Mouse (Mus musculus): Measurements from ENCODE around the gene Angptl7. TPM values are rescaled to one million over a fixed set of nuclear protein-coding genes. Genes with fewer than 3 reads are reported as not detected.

Gene Angptl7
- total and polyA plus RNA-seq, 2 experiments from 2014 or later, result 0.21 to 0.52 TPM

DNA sequence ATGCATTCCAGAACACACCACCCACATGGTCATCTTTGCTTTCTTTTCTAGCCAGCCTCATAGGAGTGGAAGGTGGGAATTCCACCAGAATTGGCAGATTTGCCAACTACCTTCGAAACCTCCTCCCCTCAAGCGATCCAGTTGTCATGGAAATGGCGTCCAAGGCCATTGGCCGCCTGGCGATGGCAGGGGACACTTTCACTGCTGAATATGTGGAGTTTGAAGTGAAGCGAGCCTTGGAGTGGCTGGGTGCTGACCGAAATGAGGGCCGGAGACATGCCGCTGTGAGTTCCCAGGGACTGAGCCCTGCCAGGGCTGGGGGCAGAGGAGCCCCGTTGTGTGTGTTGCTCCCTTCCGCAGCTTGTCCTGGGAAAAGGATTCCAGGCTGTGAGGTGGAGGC is 46.6 kb downstream of the Angptl7 start:
- ATAC-seq, result no peak
- Histone ChIP-seq H3K4me3 (ENCODE audit: low read depth, low read length) (no peak overlapping the region), H3K27me3 (ENCODE audit: insufficient read depth, low read length) (no peaks in the 10 kb centered on the region), H3K9me3 (ENCODE audit: low read length) (no peaks in the 10 kb centered on the region), H3K4me2 (ENCODE audit: low read depth) (no peak overlapping the region), H3K36me3 (ENCODE audit: insufficient read depth) (peaks cover 68% of the 10 kb centered on the region), H3K4me1 (ENCODE audit: insufficient read depth) (peaks cover 10% of the 10 kb centered on the region), H3K9ac (no peak overlapping the region), H3K27ac (ENCODE audit: low read depth, low read length) (no peak overlapping the region)
- no peak for DNase-seq
- 93% methylated on average over 11 of the region's 11 CpGs for WGBS
- TF ChIP-seq CTCF (IDR thresholded peaks at IDR 0.05; ENCODE audit: low read depth), result no peak

DNA sequence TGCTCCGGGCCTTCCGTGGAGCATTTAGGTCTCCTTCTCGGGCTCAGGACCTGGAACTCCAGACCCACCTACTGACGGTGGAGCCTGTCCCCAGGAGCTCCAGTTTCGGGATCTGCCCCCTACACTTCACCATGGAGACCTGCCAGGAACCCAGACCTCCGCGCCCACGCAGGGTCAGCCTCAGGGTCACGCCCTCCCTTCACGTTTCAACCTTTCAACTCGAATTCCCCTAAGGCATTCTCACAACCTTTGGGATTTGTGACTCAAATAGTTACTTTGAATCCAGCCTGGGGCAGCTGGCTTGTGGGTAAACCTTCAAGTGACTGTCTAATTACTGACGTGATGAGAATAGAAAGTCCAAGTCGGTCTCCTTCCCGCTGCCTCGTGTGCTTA is 51.4 kb downstream of the Angptl7 start:
- Histone ChIP-seq H3K27ac (ENCODE audit: low read depth, low read length) (peak overlapping the region; percentile 79), H3K9ac (peak overlapping the region; percentile 91), H3K9me3 (ENCODE audit: low read length) (no peaks in the 10 kb centered on the region), H3K4me3 (ENCODE audit: low read depth, low read length) (peak overlapping the region; percentile 96), H3K36me3 (ENCODE audit: insufficient read depth) (peaks cover 20% of the 10 kb centered on the region), H3K4me1 (ENCODE audit: insufficient read depth) (peaks cover 21% of the 10 kb centered on the region), H3K4me2 (ENCODE audit: low read depth) (peak overlapping the region; percentile 74), H3K27me3 (ENCODE audit: insufficient read depth, low read length) (no peaks in the 10 kb centered on the region)
- DNase-seq (peak; percentile 29), ATAC-seq (no peak)
- under 1% methylated on average over 15 of the region's 15 CpGs for WGBS
- TF ChIP-seq CTCF (IDR thresholded peaks at IDR 0.05; ENCODE audit: low read depth), result no peak

- peak within 1 kb of the TSS; percentile 91 for H3K9ac ChIP-seq
- peak; percentile 98 for ATAC-seq
- peaks cover 27% of the 10 kb centered on the region for H3K4me1 ChIP-seq (ENCODE audit: insufficient read depth)
- H3K9me3 ChIP-seq (ENCODE audit: low read length), result no peaks in the 10 kb centered on the region
- H3K27ac ChIP-seq (ENCODE audit: low read depth, low read length), result peak within 1 kb of the TSS; percentile 79
- TF ChIP-seq CTCF (IDR thresholded peaks at IDR 0.05; ENCODE audit: low read depth), result no peak
- peaks cover 15% of the 10 kb centered on the region for H3K36me3 ChIP-seq (ENCODE audit: insufficient read depth)
- DNase-seq, result peak; percentile 98
- no peaks in the 10 kb centered on the region for H3K27me3 ChIP-seq (ENCODE audit: insufficient read depth, low read length)
- H3K4me3 ChIP-seq (ENCODE audit: low read depth, low read length), result peak within 1 kb of the TSS; percentile 96
- peak within 1 kb of the TSS; percentile 74 for H3K4me2 ChIP-seq (ENCODE audit: low read depth)
- under 1% methylated on average over 56 of the region's 56 CpGs for WGBS
These were observed 51.9 kb downstream of the Angptl7 start, which contains the start of gene Mtor for GRCm38 (mm10) chr4:148448179-148448852. TSS of gene Mtor (plus strand) at chr4:148448611.

Other genes starting within 250 kb of the Angptl7 start
- gene Disp3, start 212.5 kb downstream of the Angptl7 start, total RNA-seq (2014; rRNA removed), result 13.2 and 17.3 TPM in 2 replicates
- 4.1 and 6.1 TPM in 2 replicates for gene Disp3, start 212.5 kb downstream of the Angptl7 start, polyA plus RNA-seq (2015; fragmentation: Nextera tagmentation; extraction: Ambion mirVana)
- 13.6 and 18.7 TPM in 2 replicates for gene Ubiad1, start 55.7 kb downstream of the Angptl7 start, total RNA-seq (2014; rRNA removed)
- gene Ubiad1, start 55.7 kb downstream of the Angptl7 start, polyA plus RNA-seq (2015; fragmentation: Nextera tagmentation; extraction: Ambion mirVana), result 11.7 and 12.2 TPM in 2 replicates
- gene Mtor, start 51.8 kb downstream of the Angptl7 start, total RNA-seq (2014; rRNA removed), result 35.2 and 43.6 TPM in 2 replicates
- 27.7 and 28.0 TPM in 2 replicates for gene Mtor, start 51.8 kb downstream of the Angptl7 start, polyA plus RNA-seq (2015; fragmentation: Nextera tagmentation; extraction: Ambion mirVana)
- gene Exosc10, start 58.0 kb upstream of the Angptl7 start, total RNA-seq (2014; rRNA removed), result 70.4 and 80.0 TPM in 2 replicates
- 75.3 and 76.8 TPM in 2 replicates for gene Exosc10, start 58.0 kb upstream of the Angptl7 start, polyA plus RNA-seq (2015; fragmentation: Nextera tagmentation; extraction: Ambion mirVana)
- gene Srm, start 91.0 kb upstream of the Angptl7 start, total RNA-seq (2014; rRNA removed), result 59.9 and 60.3 TPM in 2 replicates
- 199 and 232 TPM in 2 replicates for gene Srm, start 91.0 kb upstream of the Angptl7 start, polyA plus RNA-seq (2015; fragmentation: Nextera tagmentation; extraction: Ambion mirVana)
- 0.24 TPM in 1 of 2 replicates, not detected in the other for gene Masp2, start 102.1 kb upstream of the Angptl7 start, total RNA-seq (2014; rRNA removed)
- 0.26 TPM in 1 of 2 replicates, not detected in the other for gene Masp2, start 102.1 kb upstream of the Angptl7 start, polyA plus RNA-seq (2015; fragmentation: Nextera tagmentation; extraction: Ambion mirVana)
- 107 and 159 TPM in 2 replicates for gene Tardbp, start 126.6 kb upstream of the Angptl7 start, total RNA-seq (2014; rRNA removed)
- 101 and 104 TPM in 2 replicates for gene Tardbp, start 126.6 kb upstream of the Angptl7 start, polyA plus RNA-seq (2015; fragmentation: Nextera tagmentation; extraction: Ambion mirVana)
- not detected in 2 replicates for gene Gm572, start 142.9 kb upstream of the Angptl7 start, total RNA-seq (2014; rRNA removed)
- not detected in 2 replicates for gene Gm572, start 142.9 kb upstream of the Angptl7 start, polyA plus RNA-seq (2015; fragmentation: Nextera tagmentation; extraction: Ambion mirVana)

Measured in forebrain, postnatal 0 days (tissue).